Mouse (Mus musculus): Measurements from ENCODE around the gene Pias4. TPM values are rescaled to one million over a fixed set of nuclear protein-coding genes. Genes with fewer than 3 reads are reported as not detected.
"Not testable (repeated sequence)": the region's sequence is repeated elsewhere in the genome, so short reads cannot be mapped to it uniquely, and the experiment has no call there.

The Pias4 gene
- polyA plus RNA-seq, 1 experiment from 2014 or later: 40.8 TPM

- Histone ChIP-seq H3K9me3 (ENCODE audit: control insufficient read depth, low read length) (no peaks in the 10 kb centered on the region), H3K4me1 (replicated peaks; ENCODE audit: control insufficient read depth, insufficient read depth, low read length) (peaks cover 34% of the 10 kb centered on the region), H3K4me3 (ENCODE audit: low read depth, low read length) (peak overlapping the region; percentile 100), H3K27me3 (replicated peaks; ENCODE audit: control insufficient read depth, insufficient read depth, low read length) (no peaks in the 10 kb centered on the region), H3K4me2 (ENCODE audit: low read length) (peak overlapping the region; percentile 98), H3K9ac (ENCODE audit: low read length) (peak overlapping the region; percentile 100), H3K27ac (ENCODE audit: low read depth) (peak overlapping the region; percentile 91), H3K36me3 (ENCODE audit: control insufficient read depth, insufficient read depth, low read length) (peaks cover 52% of the 10 kb centered on the region)
- 14% methylated on average over 16 of the region's 16 CpGs for WGBS
- DNase-seq (ENCODE audit: low spot score) (peak; percentile 71), ATAC-seq (replicated peaks; ENCODE audit: low FRiP score, low TSS enrichment, low read depth) (no peak)
These were observed 9.8 kb upstream of the Pias4 start for GRCm38 (mm10) chr10:81177491-81177925.

GRCm38 (mm10) chr10:81176466-81177271 is 8.9 kb upstream of the Pias4 start, which contains the start of gene Eef2:
Gene Eef2 (plus strand): TSS chr10:81176631.
- H3K27me3 ChIP-seq (replicated peaks; ENCODE audit: control insufficient read depth, insufficient read depth, low read length): no peaks in the 10 kb centered on the region
- peaks cover 34% of the 10 kb centered on the region for H3K4me1 ChIP-seq (replicated peaks; ENCODE audit: control insufficient read depth, insufficient read depth, low read length)
- DNase-seq (ENCODE audit: low spot score) (peak; percentile 99), ATAC-seq (replicated peaks; ENCODE audit: low FRiP score, low TSS enrichment, low read depth) (peak; percentile 71)
- peak within 1 kb of the TSS; percentile 100 for H3K9ac ChIP-seq (ENCODE audit: low read length)
- H3K36me3 ChIP-seq (ENCODE audit: control insufficient read depth, insufficient read depth, low read length): peaks cover 44% of the 10 kb centered on the region
- H3K4me2 ChIP-seq (ENCODE audit: low read length): peak within 1 kb of the TSS; percentile 98
- peak within 1 kb of the TSS; percentile 91 for H3K27ac ChIP-seq (ENCODE audit: low read depth)
- H3K4me3 ChIP-seq (ENCODE audit: low read depth, low read length): peak within 1 kb of the TSS; percentile 100
- no peaks in the 10 kb centered on the region for H3K9me3 ChIP-seq (ENCODE audit: control insufficient read depth, low read length)
- WGBS: under 1% methylated on average over 77 of the region's 77 CpGs

DNA sequence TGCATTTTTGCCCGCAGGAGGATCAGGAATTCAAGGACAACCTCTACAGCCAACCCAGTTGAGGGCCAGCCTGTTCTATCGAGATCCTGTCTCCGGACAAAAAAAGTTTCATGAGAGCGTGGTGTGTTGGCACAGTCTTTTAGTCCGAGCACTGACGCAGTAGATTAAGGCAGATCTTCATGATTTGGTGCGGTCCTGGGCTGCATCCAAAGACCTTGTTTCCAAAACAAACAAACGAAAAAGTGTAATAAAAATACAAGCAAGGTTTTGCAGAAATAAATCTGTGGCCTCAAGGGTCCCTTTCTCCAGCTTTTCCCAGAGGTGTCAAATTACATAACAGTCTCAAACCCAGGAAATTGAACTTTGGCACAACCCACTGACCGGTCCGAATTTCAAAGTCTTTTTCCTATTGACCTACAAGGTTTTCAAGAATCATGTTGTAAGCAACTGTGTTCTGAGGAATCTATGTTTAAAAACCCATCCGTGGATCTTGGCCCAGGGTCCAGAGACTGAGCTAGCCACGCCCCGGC is 8.3 kb upstream of the Pias4 start:
- Histone ChIP-seq H3K4me2 (ENCODE audit: low read length) (peak overlapping the region; percentile 58), H3K27ac (ENCODE audit: low read depth) (peak overlapping the region; percentile 91), H3K4me3 (ENCODE audit: low read depth, low read length) (peak overlapping the region; percentile 100), H3K4me1 (replicated peaks; ENCODE audit: control insufficient read depth, insufficient read depth, low read length) (peaks cover 34% of the 10 kb centered on the region), H3K9ac (ENCODE audit: low read length) (peak overlapping the region; percentile 32), H3K27me3 (replicated peaks; ENCODE audit: control insufficient read depth, insufficient read depth, low read length) (no peaks in the 10 kb centered on the region), H3K9me3 (ENCODE audit: control insufficient read depth, low read length) (no peaks in the 10 kb centered on the region), H3K36me3 (ENCODE audit: control insufficient read depth, insufficient read depth, low read length) (peaks cover 37% of the 10 kb centered on the region)
- peak; percentile 11; the same call in 1 of the 2 replicates for ATAC-seq (replicated peaks; ENCODE audit: low FRiP score, low TSS enrichment, low read depth)
- WGBS: 3% methylated on average over 13 of the region's 13 CpGs
- no peak for DNase-seq (ENCODE audit: low spot score)

DNA sequence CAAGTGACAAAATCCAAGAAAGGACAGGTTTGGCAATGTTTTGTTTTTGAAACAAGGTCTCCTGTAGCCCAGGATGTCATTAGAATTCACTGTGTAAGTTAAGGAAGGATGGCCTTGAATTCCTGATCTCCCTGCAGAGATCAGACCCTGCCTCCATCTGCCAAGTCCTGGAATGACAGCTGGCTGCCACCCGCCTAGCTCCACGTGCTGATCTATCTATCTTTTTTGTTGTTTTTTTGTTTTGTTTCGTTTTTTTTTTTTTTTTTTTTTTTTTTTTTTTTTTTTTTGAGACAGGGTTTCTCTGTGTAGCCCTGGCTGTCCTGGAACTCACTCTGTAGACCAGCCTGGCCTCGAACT is 7.6 kb upstream of the Pias4 start:
- H3K4me1 ChIP-seq (replicated peaks; ENCODE audit: control insufficient read depth, insufficient read depth, low read length): peaks cover 34% of the 10 kb centered on the region

DNA sequence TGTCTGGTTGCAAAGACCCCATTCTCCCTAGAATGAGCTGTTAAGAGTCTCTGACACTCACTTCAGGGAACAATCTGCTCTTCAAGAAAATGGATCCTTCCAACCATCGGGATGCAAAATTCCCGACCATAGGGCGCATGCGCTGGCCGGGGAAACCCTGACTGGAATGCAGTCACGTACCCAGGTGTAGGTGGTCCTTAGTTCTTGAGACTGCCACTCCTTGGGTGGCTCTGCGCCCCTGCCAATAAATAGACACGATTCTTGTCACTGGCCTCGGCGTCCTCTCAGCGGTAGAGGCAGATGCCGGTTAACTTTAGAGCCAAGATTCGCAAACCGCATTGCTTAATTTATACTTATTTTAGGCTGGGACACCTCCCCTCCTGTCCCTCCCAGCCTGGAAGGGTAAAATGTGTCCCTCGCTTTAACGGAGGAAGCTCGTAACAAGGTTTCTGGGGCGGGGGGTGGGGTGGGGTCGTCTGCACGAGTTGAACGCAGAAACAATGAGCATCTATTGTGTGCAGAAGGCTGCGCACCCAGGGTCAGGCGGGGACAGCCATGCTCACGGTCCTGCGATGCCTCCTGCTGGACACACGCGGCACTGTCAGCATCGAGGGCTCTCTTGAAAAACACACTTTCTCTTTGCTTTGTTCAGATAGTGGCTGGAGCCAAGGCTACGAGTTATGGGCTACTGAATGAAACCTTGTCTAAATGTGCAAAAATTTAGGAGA is 7.1 kb upstream of the Pias4 start:
- Histone ChIP-seq H3K27ac (ENCODE audit: low read depth) (peak overlapping the region; percentile 91), H3K9ac (ENCODE audit: low read length) (peak overlapping the region; percentile 20), H3K36me3 (ENCODE audit: control insufficient read depth, insufficient read depth, low read length) (peaks cover 25% of the 10 kb centered on the region), H3K9me3 (ENCODE audit: control insufficient read depth, low read length) (no peaks in the 10 kb centered on the region), H3K4me3 (ENCODE audit: low read depth, low read length) (peak overlapping the region; percentile 27), H3K27me3 (replicated peaks; ENCODE audit: control insufficient read depth, insufficient read depth, low read length) (no peaks in the 10 kb centered on the region), H3K4me1 (replicated peaks; ENCODE audit: control insufficient read depth, insufficient read depth, low read length) (peaks cover 34% of the 10 kb centered on the region), H3K4me2 (ENCODE audit: low read length) (peak overlapping the region; percentile 50)
- ATAC-seq (replicated peaks; ENCODE audit: low FRiP score, low TSS enrichment, low read depth) (peak; percentile 50), DNase-seq (ENCODE audit: low spot score) (peak; percentile 95)
- 3% methylated on average over 29 of the region's 29 CpGs for WGBS

More for the DNA sequence above, 7.6 kb upstream of the Pias4 start:
- H3K27me3 ChIP-seq (replicated peaks; ENCODE audit: control insufficient read depth, insufficient read depth, low read length); H3K9me3 ChIP-seq (ENCODE audit: control insufficient read depth, low read length); ATAC-seq (replicated peaks; ENCODE audit: low FRiP score, low TSS enrichment, low read depth); H3K9ac ChIP-seq (ENCODE audit: low read length); DNase-seq (ENCODE audit: low spot score): not testable (repeated sequence)
- WGBS: 12% methylated on average over 4 of the region's 4 CpGs
- Histone ChIP-seq H3K27ac (ENCODE audit: low read depth) (peak overlapping the region; percentile 91), H3K4me2 (ENCODE audit: low read length) (peak overlapping the region; percentile 50), H3K36me3 (ENCODE audit: control insufficient read depth, insufficient read depth, low read length) (peaks cover 30% of the 10 kb centered on the region), H3K4me3 (ENCODE audit: low read depth, low read length) (peak overlapping the region; percentile 27)

DNA sequence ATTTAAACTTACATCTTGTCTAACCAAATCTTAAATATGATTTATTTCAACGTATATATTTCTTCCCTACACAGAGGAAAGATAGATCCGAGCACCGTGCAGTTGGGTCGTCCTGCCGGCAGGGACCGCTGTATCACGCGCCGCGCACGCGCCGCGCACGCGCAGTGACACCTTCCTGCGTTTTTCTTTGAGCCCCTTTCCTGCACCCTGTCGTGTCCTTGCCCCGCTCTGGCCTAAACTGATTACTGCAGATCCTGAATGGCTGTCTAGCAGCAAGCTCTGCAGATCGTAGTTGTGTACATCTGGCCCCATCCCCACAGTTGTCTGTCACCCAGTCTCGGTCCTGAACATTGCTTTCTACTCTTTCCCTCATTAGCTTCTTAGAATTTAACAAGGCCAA is 5.4 kb upstream of the Pias4 start:
- Histone ChIP-seq H3K4me1 (replicated peaks; ENCODE audit: control insufficient read depth, insufficient read depth, low read length) (peaks cover 33% of the 10 kb centered on the region), H3K36me3 (ENCODE audit: control insufficient read depth, insufficient read depth, low read length) (peaks cover 8% of the 10 kb centered on the region), H3K9me3 (ENCODE audit: control insufficient read depth, low read length) (no peaks in the 10 kb centered on the region), H3K9ac (ENCODE audit: low read length) (no peak overlapping the region), H3K27me3 (replicated peaks; ENCODE audit: control insufficient read depth, insufficient read depth, low read length) (no peaks in the 10 kb centered on the region), H3K4me3 (ENCODE audit: low read depth, low read length) (no peak overlapping the region), H3K27ac (ENCODE audit: low read depth) (peak overlapping the region; percentile 69), H3K4me2 (ENCODE audit: low read length) (peak overlapping the region; percentile 37)
- DNase-seq (ENCODE audit: low spot score) (peak; percentile 89), ATAC-seq (replicated peaks; ENCODE audit: low FRiP score, low TSS enrichment, low read depth) (0 out of 2 replicates have a peak, but pooled peaks have one; percentile 4)
- 5% methylated on average over 21 of the region's 21 CpGs for WGBS

GRCm38 (mm10) chr10:81169411-81169900 is 1.7 kb upstream of the Pias4 start:
- not testable (repeated sequence) for H3K9ac ChIP-seq (ENCODE audit: low read length); H3K27ac ChIP-seq (ENCODE audit: low read depth); H3K4me3 ChIP-seq (ENCODE audit: low read depth, low read length); H3K36me3 ChIP-seq (ENCODE audit: control insufficient read depth, insufficient read depth, low read length); DNase-seq (ENCODE audit: low spot score); H3K9me3 ChIP-seq (ENCODE audit: control insufficient read depth, low read length); H3K27me3 ChIP-seq (replicated peaks; ENCODE audit: control insufficient read depth, insufficient read depth, low read length)
- H3K4me1 ChIP-seq (replicated peaks; ENCODE audit: control insufficient read depth, insufficient read depth, low read length): peaks cover 28% of the 10 kb centered on the region
- ATAC-seq (replicated peaks; ENCODE audit: low FRiP score, low TSS enrichment, low read depth): peak; percentile 24; the same call in 1 of the 2 replicates
- 22% methylated on average over 13 of the region's 14 CpGs for WGBS
- H3K4me2 ChIP-seq (ENCODE audit: low read length): peak overlapping the region; percentile 5; the same call in 1 of the 2 replicates

DNA sequence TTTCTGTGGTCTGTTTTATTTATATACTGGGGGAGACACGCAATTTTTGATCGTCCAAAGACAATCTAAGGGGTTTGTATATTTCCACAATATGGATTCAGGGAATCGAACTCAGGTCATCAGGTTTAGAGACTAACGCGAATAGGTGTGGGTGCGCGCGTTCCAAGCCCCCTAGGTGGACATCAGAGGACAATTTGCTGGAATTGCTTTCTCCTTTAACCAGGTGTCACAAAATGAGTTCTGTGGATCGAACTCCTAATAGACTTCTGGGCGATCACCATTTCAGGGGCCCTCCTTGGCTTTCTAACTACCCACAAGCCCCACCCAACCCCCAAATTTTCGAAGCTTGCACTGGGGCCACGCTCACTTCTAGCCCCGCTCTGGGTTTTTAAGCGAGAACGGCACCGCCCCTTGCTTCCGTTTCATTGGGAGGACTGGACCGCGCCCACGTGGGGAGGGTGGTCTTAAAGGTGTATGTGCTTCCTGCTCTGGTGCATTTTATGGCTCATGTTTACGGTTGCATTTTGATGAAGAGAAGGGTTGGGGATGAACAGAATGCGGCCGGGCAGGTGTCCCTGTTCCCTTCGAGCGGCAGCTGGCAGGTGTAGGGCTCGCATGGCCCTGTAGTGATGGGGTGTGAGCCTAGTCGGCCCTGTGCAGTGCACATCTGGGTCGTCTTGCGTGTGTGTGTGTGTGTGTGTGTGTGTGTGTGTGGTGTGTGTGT is 960 bp upstream of the Pias4 start:
- Histone ChIP-seq H3K9ac (ENCODE audit: low read length) (peak overlapping the region; percentile 42), H3K27me3 (replicated peaks; ENCODE audit: control insufficient read depth, insufficient read depth, low read length) (no peaks in the 10 kb centered on the region), H3K36me3 (ENCODE audit: control insufficient read depth, insufficient read depth, low read length) (peaks cover 3% of the 10 kb centered on the region), H3K4me2 (ENCODE audit: low read length) (peak overlapping the region; percentile 73), H3K4me1 (replicated peaks; ENCODE audit: control insufficient read depth, insufficient read depth, low read length) (peaks cover 24% of the 10 kb centered on the region), H3K27ac (ENCODE audit: low read depth) (peak overlapping the region; percentile 52), H3K9me3 (ENCODE audit: control insufficient read depth, low read length) (no peaks in the 10 kb centered on the region), H3K4me3 (ENCODE audit: low read depth, low read length) (peak overlapping the region; percentile 80)
- peak; percentile 85 for DNase-seq (ENCODE audit: low spot score)
- ATAC-seq (replicated peaks; ENCODE audit: low FRiP score, low TSS enrichment, low read depth): peak; percentile 59
- 2% methylated on average over 29 of the region's 29 CpGs for WGBS
